Mouse (Mus musculus) stomach, embryonic 15.5 days (tissue): ENCODE data around the gene Selenom. TPM values are rescaled to one million over a fixed set of nuclear protein-coding genes. Genes with fewer than 3 reads are reported as not detected.

ENCODE experiments used
- ATAC-seq: fragments of 200-750 bp; cut with Nextera tagmentation; 2 replicates; pipeline ENCODE4 v1.8.0; 2017; ENCODE audit warnings: low read depth, moderate number of reproducible peaks, moderate TSS enrichment; ENCODE audit not compliant: insufficient read depth, low FRiP score
- H3K27ac ChIP-seq: fragments of 300-500 bp; sonication (generic); 2 replicates; pipeline ENCODE4 v1.5.1; 2015; ENCODE audit warnings: mild to moderate bottlenecking, inconsistent platforms
- H3K27me3 ChIP-seq: fragments of 300-500 bp; sonication (generic); replicated peaks from 2 replicates; pipeline ENCODE4 v1.6.1; 2015; ENCODE audit warnings: inconsistent platforms
- H3K36me3 ChIP-seq: fragments of 300-500 bp; sonication (generic); 2 replicates; pipeline ENCODE4 v1.6.1; 2015; ENCODE audit warnings: inconsistent platforms
- H3K4me1 ChIP-seq: fragments of 300-500 bp; sonication (generic); 2 replicates; pipeline ENCODE4 v1.6.1; 2015; ENCODE audit warnings: inconsistent platforms
- H3K4me2 ChIP-seq: fragments of 300-500 bp; sonication (generic); 2 replicates; pipeline ENCODE4 v1.6.1; 2015; ENCODE audit warnings: mild to moderate bottlenecking, inconsistent platforms
- H3K4me3 ChIP-seq: fragments of 300-500 bp; sonication (generic); replicated peaks from 2 replicates; pipeline ENCODE4 v1.5.1; 2015; ENCODE audit warnings: inconsistent platforms
- H3K9ac ChIP-seq: fragments of 300-500 bp; sonication (generic); 2 replicates; pipeline ENCODE4 v1.6.1; 2015; ENCODE audit warnings: inconsistent platforms
- H3K9me3 ChIP-seq: fragments of 300-500 bp; sonication (generic); 2 replicates; pipeline ENCODE4 v1.6.1; 2016; ENCODE audit warnings: inconsistent platforms
- WGBS: fragments of 180-500 bp; shearing (Covaris S2); methylation state at CpG from one replicate; pipeline ENCODE4 v1.1.7; 2015; 5-methylcytosine and 5-hydroxymethylcytosine counted together
- polyA plus RNA-seq: library from polyadenylated mRNA; unstranded; fragments of >200 nt; fragmentation: Nextera tagmentation; extraction: Ambion mirVana; gene quantifications from 2 replicates; pipeline ENCODE4 v1.2.1, GENCODE M21; 2015

The Selenom gene
- polyA plus RNA-seq, 1 experiment from 2014 or later = 131 TPM

GRCm38 (mm10) chr11:3525560-3525959, 11.1 kb downstream of the Selenom start:
- ATAC-seq = no peak
- no peak overlapping the region for H3K27ac ChIP-seq
- H3K4me2 ChIP-seq = no peak overlapping the region
- no peaks in the 10 kb centered on the region for H3K9me3 ChIP-seq
- peaks cover 81% of the 10 kb centered on the region for H3K36me3 ChIP-seq
- H3K27me3 ChIP-seq = no peaks in the 10 kb centered on the region
- no peak overlapping the region for H3K4me3 ChIP-seq
- 87% methylated on average over 4 of the region's 4 CpGs for WGBS
- no peak overlapping the region for H3K9ac ChIP-seq
- H3K4me1 ChIP-seq = no peaks in the 10 kb centered on the region

DNA sequence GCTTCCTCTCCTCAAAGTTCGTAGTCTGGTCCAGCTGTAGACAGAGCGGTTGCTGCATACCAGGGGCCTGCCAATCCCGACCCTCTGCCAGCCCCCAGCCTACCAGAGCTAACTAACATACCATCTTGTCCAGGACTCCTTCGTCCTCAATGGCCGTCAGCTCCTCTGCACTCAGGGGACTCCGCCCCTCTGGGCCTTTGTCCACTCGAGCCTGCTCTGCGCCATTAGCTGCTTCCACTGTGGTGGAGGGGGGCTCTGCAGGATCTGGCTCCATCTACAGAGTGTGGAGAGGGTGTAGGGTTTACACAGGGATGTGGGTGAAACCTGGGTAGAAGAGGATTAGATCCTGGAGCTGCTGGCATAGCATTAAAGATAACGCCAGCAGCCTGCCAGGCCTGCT, 11.7 kb downstream of the Selenom start:
- Histone ChIP-seq H3K27ac (no peak overlapping the region), H3K9ac (no peak overlapping the region), H3K4me2 (no peak overlapping the region), H3K36me3 (peaks cover 86% of the 10 kb centered on the region), H3K9me3 (no peaks in the 10 kb centered on the region), H3K4me1 (no peaks in the 10 kb centered on the region), H3K27me3 (no peaks in the 10 kb centered on the region), H3K4me3 (no peak overlapping the region)
- 81% methylated on average over 9 of the region's 9 CpGs for WGBS
- ATAC-seq = no peak

DNA sequence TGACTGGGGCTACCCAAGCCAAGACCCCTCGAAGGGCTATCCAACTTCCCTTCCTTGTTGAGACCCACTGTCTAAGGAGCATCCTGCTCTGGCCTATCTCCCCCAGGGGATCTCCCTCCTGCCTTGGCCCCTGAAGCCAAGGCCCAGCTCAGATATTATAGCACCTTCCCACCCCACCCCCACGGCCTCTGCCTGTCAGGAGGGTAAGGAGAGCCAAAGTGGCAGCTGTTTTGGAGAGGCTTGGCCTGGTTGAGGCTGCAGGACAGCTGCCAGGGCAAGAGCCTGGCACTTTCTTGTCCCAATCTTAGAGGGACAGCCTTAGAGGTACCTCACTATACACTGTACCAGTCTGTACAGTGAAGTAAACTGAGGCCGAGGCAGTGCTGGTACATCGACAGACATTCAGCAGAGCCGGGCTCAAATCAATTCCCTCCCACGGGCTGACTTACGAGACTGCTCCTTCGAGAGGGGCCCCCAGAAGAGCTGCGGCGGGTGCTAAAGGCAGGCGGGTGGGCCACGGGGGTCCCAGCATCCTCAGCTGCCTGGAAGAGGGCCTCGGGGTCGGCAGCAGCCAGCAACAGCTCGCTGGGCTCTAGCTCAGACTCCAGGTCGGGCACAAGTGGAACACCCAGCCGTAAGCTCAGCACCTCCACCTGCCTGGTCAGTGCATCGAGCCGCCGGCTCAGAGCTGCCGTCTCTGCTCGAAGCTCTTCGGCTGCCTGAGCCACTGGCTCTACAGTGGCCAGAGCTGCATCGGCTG, 12.7 kb downstream of the Selenom start:
- Histone ChIP-seq H3K27ac (no peak overlapping the region), H3K9me3 (no peaks in the 10 kb centered on the region), H3K4me3 (no peak overlapping the region), H3K36me3 (peaks cover 85% of the 10 kb centered on the region), H3K9ac (no peak overlapping the region), H3K27me3 (no peaks in the 10 kb centered on the region), H3K4me2 (no peak overlapping the region), H3K4me1 (no peaks in the 10 kb centered on the region)
- ATAC-seq = no peak
- 91% methylated on average over 24 of the region's 24 CpGs for WGBS

- Histone ChIP-seq H3K36me3 (peaks cover 85% of the 10 kb centered on the region), H3K27ac (no peak overlapping the region), H3K4me2 (no peak overlapping the region), H3K9me3 (no peaks in the 10 kb centered on the region), H3K4me3 (no peak overlapping the region), H3K4me1 (no peaks in the 10 kb centered on the region), H3K9ac (no peak overlapping the region), H3K27me3 (no peaks in the 10 kb centered on the region)
- WGBS = 81% methylated on average over 8 of the region's 8 CpGs
- ATAC-seq = no peak
Observed at GRCm38 (mm10) chr11:3527766-3528165, 13.3 kb downstream of the Selenom start.

DNA sequence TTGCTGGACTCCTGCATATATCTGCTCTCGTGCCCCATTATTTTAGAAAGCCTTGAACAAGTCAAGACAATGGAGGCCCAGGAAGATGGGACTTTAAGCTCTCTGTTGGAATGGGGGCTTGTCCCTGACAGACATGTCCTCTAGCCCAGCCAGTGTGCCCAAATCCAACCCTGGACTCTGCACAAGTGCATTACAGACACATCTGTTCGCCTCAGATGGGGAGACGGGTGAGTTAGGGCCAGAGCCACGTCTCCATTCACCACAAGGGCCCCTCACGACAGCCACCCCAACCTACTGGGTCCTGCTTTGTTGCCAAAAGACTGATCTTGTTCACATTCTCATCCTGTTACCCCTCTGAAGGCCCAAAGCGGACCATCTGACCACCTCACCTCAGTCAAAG, 13.7 kb downstream of the Selenom start:
- Histone ChIP-seq H3K9me3 (no peaks in the 10 kb centered on the region), H3K9ac (no peak overlapping the region), H3K4me2 (no peak overlapping the region), H3K27me3 (no peaks in the 10 kb centered on the region), H3K36me3 (peaks cover 84% of the 10 kb centered on the region), H3K4me1 (no peaks in the 10 kb centered on the region), H3K4me3 (no peak overlapping the region), H3K27ac (no peak overlapping the region)
- no peak for ATAC-seq
- 81% methylated on average over 6 of the region's 6 CpGs for WGBS

- Histone ChIP-seq H3K4me2 (no peak overlapping the region), H3K27ac (no peak overlapping the region), H3K4me3 (no peak overlapping the region), H3K9ac (no peak overlapping the region), H3K9me3 (no peaks in the 10 kb centered on the region), H3K36me3 (peaks cover 80% of the 10 kb centered on the region), H3K4me1 (no peaks in the 10 kb centered on the region), H3K27me3 (no peaks in the 10 kb centered on the region)
- no peak for ATAC-seq
- WGBS = 71% methylated on average over 20 of the region's 20 CpGs
Observed at GRCm38 (mm10) chr11:3529476-3530252, 15.2 kb downstream of the Selenom start.

- H3K4me3 ChIP-seq = no peak overlapping the region
- peaks cover 5% of the 10 kb centered on the region for H3K4me1 ChIP-seq
- no peak overlapping the region for H3K27ac ChIP-seq
- no peaks in the 10 kb centered on the region for H3K27me3 ChIP-seq
- WGBS = 94% methylated on average over 3 of the region's 3 CpGs
- H3K4me2 ChIP-seq = no peak overlapping the region
- no peaks in the 10 kb centered on the region for H3K9me3 ChIP-seq
- H3K36me3 ChIP-seq = peaks cover 70% of the 10 kb centered on the region
- H3K9ac ChIP-seq = no peak overlapping the region
- ATAC-seq = no peak
Observed at GRCm38 (mm10) chr11:3530731-3531130, 16.2 kb downstream of the Selenom start.

DNA sequence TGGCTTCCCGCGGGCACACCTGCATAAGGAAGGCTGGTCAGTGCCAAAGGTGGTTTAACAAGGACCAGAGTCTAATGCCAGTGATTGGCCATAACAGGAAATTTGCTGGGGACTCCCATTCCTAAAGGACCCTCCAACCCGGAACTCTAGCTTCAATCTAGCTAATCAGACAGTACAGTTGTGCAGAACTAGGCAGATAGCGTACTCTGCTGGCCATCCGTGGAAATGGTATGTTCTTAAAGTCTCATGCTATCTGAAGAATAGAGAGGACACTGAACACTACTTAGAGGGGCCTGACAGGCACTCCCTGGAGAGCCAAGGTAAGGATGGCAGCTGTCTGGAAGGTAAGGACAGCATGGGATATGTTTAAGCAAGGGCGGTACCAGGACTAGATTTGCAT, 17.1 kb downstream of the Selenom start:
- H3K9me3 ChIP-seq = no peaks in the 10 kb centered on the region
- peaks cover 14% of the 10 kb centered on the region for H3K4me1 ChIP-seq
- no peak overlapping the region for H3K27ac ChIP-seq
- no peaks in the 10 kb centered on the region for H3K27me3 ChIP-seq
- H3K36me3 ChIP-seq = peaks cover 62% of the 10 kb centered on the region
- H3K4me3 ChIP-seq = no peak overlapping the region
- no peak for ATAC-seq
- no peak overlapping the region for H3K4me2 ChIP-seq
- H3K9ac ChIP-seq = no peak overlapping the region
- 79% methylated on average over 6 of the region's 6 CpGs for WGBS

DNA sequence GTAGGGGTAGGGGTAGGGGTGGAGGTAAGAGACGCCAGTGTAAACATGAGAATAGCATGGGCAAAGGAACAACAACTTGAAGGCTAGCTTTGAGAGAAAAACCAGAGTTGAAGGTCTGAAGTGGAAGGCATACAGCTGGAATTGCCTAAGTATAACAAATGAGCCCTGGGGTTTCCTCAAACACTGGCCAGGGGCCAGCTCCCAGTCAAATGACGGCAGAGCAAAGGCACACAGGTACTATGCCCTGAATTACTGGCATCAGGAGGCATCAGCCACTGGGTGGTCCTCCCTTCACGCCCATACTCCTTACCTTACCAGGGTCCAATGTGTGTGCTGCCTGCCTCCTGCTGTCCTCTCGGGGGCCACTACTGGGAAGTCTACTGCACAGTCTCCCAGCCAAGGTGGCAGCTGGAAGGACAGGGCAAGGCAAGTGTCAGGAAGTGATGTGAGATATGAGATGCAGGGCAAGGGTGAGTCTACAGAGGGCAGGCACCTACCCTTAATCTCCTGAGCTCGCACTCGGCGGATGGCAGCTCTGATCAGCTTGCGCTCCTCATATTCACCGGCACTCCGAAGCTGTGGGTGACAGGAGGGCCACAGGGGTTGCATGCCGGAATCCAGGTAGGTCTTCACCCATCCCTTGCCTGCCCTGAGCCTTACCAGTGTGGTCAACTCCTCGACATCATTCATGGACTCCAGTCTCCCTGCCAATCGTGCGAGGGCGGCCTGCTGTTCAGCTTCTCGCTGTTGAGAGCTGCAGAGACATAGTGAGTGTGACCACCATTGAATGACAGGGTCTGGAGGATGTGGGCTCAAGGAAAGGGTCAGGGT, 17.8 kb downstream of the Selenom start:
- peaks cover 21% of the 10 kb centered on the region for H3K4me1 ChIP-seq
- no peak overlapping the region for H3K27ac ChIP-seq
- peaks cover 55% of the 10 kb centered on the region for H3K36me3 ChIP-seq
- no peaks in the 10 kb centered on the region for H3K27me3 ChIP-seq
- no peaks in the 10 kb centered on the region for H3K9me3 ChIP-seq
- H3K9ac ChIP-seq = no peak overlapping the region
- no peak overlapping the region for H3K4me3 ChIP-seq
- H3K4me2 ChIP-seq = no peak overlapping the region
- WGBS = 84% methylated on average over 16 of the region's 16 CpGs
- no peak for ATAC-seq

GRCm38 (mm10) chr11:3533406-3533932, 19.0 kb downstream of the Selenom start:
- 88% methylated on average over 17 of the region's 17 CpGs for WGBS
- no peak for ATAC-seq
- Histone ChIP-seq H3K4me2 (no peak overlapping the region), H3K27me3 (no peaks in the 10 kb centered on the region), H3K4me1 (peaks cover 28% of the 10 kb centered on the region), H3K36me3 (peaks cover 49% of the 10 kb centered on the region), H3K9me3 (no peaks in the 10 kb centered on the region), H3K27ac (no peak overlapping the region), H3K4me3 (no peak overlapping the region), H3K9ac (no peak overlapping the region)

DNA sequence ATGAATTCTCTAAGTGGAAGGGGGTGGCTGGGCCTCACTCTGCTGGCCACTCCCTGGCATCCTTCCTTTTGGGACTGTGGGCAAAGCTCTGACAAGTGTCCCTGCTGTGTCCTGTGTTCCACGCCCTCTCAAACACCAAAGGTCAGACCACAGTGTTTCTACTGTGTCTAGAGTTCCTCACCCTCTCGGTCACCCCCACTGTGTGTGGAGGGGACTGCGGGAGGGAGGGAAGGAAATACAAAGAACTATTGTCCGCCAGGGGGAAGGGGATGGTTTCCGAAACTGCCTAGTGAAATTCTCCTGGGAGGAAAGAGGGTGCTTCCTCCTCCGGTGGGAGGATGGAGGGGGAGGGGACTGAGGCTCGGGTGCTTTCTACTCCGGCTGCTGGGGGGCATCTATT, 20.5 kb downstream of the Selenom start:
- Histone ChIP-seq H3K36me3 (peaks cover 35% of the 10 kb centered on the region), H3K27me3 (no peaks in the 10 kb centered on the region), H3K9ac (no peak overlapping the region), H3K4me3 (peak overlapping the region; percentile 63), H3K4me1 (peaks cover 30% of the 10 kb centered on the region), H3K4me2 (peak overlapping the region; percentile 78), H3K27ac (peak overlapping the region; percentile 90), H3K9me3 (no peaks in the 10 kb centered on the region)
- ATAC-seq = no peak
- 20% methylated on average over 8 of the region's 8 CpGs for WGBS
